Mouse (Mus musculus) gastrocnemius, adult 18-20 months (tissue): ENCODE measurements around the gene Gtpbp4. TPM values are rescaled to one million over a fixed set of nuclear protein-coding genes. Genes with fewer than 3 reads are reported as not detected.
"Not testable (repeated sequence)": the region's sequence is repeated elsewhere in the genome, so short reads cannot be mapped to it uniquely, and the experiment has no call there.

Experiments
- DNase-seq: peaks from one replicate; pipeline ENCODE4 v3.0.0; 2021; ENCODE audit warnings: low spot score
- long read RNA-seq, 2 experiments: library from polyadenylated mRNA; stranded (forward); transcript quantifications; one replicate each; pipeline ENCODE4 v2.0.0; 2021
- total RNA-seq, 2 experiments: library from RNA; stranded (reverse); gene quantifications; 2 replicates each; pipeline ENCODE4 v1.2.3; 2021

Gene Gtpbp4
- 10 to 100 TPM; 43.3 to 44.6 TPM for total RNA-seq
- long read RNA-seq, experiment 1, full-length matches to known transcripts, result 54 of 57 reads
- long read RNA-seq, experiment 1, partial matches to known transcripts, result 1 of 57 reads
- long read RNA-seq, experiment 1, other reads (novel, unspliced or antisense), result 2 of 57 reads
- long read RNA-seq, experiment 2, full-length matches to known transcripts, result 49 of 55 reads
- long read RNA-seq, experiment 2, partial matches to known transcripts, result 1 of 55 reads
- long read RNA-seq, experiment 2, other reads (novel, unspliced or antisense), result 5 of 55 reads

- DNase-seq, result peak; percentile 97
Measured at GRCm38 (mm10) chr13:8995990-8996786, at the start of gene Gtpbp4. Gene Gtpbp4, minus strand, starts transcription at chr13:8996083.

- no peak for DNase-seq
Measured at GRCm38 (mm10) chr13:9044731-9045130, 48.8 kb upstream of the Gtpbp4 start.

GRCm38 (mm10) chr13:9043289-9044049 is 47.6 kb upstream of the Gtpbp4 start:
- DNase-seq, result no peak

DNA sequence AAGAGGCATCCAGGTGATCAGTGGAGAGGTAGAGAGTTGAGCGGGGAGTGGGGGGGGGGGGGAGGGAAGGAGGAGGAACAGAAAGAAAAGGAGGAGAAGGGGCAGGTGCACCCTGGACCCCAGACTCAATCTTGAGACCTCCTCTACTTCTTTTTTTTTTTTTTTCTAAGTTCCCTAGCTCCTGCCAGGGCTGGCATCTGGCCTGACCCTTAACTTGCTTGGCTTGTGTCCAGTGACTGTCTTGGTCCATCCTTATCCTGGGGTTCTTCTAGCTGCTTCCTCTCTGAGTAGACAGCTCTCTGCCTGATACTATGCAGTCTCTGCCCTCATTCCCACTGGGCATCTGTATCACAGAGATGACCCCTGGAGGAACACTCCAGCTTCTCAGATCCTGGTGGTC is 44.7 kb upstream of the Gtpbp4 start:
- no peak for DNase-seq

DNA sequence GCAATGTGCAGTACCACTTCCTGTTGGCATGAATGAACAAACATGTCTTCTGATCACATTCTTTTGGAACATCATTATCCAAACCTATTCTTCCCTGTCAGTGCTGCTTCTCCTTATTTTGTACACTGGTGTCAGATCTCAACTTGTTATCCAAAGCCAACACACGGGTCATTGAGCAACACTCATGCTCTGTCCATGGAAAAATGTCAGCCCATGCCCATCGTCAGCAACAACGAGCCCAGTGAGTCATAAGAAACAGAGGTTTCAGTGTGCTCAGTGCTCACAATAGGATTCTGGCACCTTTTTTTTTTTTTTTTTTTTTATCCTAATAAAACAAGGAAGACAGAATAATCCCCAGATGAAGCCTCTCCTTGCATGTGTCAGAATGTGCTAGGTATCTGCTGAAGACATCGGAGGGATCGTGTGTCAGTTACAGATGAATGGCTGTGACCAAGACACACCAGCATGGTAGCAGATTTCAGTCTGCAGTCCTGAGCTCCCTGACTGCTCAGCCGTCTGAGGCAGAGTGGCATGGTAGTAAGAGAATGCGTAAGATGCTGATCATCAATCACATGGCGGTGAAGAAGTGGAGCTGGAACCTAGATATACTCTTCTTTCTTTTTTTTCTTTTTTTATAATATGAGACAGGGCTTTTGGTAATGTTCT is 36.2 kb upstream of the Gtpbp4 start:
- DNase-seq, result no peak

DNA sequence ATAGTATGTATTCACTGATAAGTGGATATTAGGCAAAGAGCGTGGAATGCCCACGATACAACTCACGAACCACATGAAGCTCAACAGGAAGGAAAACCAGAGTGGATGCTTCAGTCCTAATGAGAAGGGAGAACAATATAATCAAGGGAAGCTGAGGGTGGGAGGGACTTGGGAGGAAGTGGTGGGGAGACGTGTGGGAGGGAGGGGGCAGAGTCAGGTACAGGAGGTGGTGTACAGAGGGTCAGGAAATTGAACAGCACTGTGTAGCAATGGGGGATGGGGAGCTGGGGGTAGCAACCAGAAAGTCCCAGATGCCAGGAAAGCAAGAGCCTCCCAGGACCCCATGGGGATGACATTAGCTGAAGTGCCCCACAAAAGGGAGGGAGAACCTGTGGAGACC is 34.5 kb upstream of the Gtpbp4 start:
- no peak for DNase-seq

- no peak for DNase-seq
Measured at GRCm38 (mm10) chr13:9027251-9027650, 31.4 kb upstream of the Gtpbp4 start.

- no peak for DNase-seq
Measured at GRCm38 (mm10) chr13:9022623-9023022, 26.7 kb upstream of the Gtpbp4 start.

DNA sequence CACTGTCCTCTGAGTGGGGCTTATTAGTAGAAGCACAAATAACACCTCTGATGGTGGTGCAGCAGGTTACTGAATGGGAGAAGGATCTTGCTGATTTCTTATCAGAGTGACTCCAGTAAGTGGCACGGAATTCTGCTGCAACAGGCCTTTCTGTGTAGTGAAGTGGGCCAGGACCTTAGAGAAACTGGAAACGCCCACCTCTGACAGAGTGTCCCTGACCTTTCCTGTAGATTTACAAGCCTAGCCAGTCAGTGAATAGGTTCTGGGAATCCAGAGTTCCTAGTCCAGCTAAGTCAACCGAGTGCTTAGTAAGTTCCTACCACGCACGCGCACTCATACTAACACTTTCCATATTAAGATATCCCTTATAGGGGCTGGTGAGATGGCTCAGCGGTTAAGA is 25.7 kb upstream of the Gtpbp4 start:
- DNase-seq, result no peak

DNA sequence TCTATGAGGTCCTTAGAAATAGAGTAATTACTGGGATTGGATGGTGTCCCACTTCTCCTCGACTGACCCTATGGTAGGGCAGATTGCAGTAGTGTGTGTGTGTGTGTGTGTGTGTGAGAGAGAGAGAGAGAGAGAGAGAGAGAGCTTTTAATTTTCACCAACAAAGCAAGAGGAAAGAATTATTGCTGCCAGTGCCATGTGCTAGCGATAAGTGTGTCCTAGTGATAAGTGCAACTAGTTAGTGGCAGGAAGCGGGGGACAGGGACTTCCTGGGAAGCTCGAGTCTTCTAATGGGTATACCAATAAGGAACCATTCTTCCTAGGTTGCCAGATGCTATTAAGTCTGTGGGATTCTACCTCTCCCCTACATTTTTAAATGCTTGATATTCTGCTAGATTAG is 23.8 kb upstream of the Gtpbp4 start:
- DNase-seq, result no peak

DNA sequence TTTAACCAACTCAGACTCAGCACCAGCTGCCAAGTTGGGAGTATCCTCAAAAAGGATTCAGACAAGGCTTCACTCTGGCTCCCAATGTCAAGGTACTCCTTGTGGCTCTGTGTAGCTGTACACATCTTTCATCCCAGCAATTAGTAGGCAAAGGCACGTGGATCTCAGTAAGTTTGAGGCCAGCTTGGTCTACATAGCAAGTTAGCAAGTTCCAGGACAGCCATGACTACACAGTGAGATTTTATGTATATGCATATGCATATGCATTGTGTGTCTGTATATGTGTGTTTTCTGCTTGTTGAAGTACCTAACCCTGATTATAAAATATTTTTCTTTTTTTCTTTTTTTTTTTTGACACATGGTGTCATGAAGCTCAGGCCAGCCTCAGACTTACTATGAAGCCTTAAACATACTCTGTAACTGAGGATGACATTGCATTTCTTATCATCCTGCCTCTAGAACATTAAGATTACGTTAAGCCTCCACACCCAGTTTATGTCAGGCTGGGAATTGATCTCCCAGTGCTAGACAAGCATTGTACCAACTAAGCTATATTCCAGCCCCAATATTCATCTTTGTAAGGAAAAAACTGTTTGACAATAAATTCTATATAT is 23.2 kb upstream of the Gtpbp4 start:
- no peak for DNase-seq

DNA sequence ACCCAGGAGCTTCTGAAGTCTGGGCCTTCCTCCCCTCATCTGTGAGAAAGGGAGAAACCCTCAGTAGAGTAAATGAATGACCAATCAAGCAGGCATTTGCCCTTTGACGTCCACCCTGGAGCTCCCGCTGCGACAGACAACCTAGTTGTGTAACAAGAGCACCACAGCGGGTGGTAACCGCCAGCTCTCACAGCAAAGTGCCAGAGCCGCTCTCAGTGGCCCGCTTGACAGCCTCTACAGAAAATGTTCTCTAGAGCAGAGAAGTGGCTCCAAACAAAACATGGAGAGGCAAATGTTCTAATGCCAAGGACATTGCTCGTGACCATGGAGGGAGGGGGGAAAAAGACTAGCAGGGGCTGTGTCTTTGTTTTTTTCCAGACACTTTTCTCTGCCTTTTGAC is 21.3 kb upstream of the Gtpbp4 start:
- DNase-seq, result no peak

GRCm38 (mm10) chr13:9014431-9014830 is 18.5 kb upstream of the Gtpbp4 start:
- no peak for DNase-seq

GRCm38 (mm10) chr13:9013483-9013882 is 17.6 kb upstream of the Gtpbp4 start:
- DNase-seq, result no peak

DNA sequence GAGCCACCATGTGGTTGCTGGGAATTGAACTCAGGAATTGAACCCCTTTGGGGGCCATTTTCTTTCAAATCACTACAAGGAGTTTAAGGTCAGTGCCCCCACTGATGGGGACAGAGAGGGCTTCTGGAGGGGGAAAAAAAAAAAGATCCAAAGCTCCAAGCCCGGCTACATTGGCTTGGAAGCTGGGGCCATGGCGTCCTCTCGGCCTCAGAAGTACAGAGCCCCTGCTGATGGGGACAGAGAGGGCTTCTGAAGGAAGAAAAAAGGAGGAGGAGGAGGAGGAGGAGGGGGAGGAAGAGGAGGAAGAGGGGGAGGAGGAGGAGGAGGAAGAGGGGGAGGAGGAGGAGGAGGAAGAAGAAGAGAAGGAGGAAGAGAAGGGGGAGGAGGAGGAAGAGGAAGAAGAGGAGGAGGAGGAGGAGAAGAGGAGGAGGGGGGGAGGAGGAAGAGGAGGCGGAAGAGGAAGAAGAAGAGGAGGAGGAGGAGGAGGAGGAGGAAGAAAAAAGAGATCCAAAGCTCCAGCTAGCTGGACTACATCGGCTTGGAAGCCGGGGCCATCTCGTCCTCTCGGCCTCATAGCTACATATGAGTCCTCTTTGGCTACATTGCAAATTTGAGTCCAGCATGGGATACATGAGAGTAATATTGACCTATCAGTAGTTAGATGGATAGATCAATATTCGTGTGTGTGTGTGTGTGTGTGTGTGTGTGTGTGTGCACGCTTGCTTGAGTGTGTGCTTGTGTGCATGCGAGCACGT is 15.9 kb upstream of the Gtpbp4 start:
- DNase-seq, result peak; percentile 44

DNA sequence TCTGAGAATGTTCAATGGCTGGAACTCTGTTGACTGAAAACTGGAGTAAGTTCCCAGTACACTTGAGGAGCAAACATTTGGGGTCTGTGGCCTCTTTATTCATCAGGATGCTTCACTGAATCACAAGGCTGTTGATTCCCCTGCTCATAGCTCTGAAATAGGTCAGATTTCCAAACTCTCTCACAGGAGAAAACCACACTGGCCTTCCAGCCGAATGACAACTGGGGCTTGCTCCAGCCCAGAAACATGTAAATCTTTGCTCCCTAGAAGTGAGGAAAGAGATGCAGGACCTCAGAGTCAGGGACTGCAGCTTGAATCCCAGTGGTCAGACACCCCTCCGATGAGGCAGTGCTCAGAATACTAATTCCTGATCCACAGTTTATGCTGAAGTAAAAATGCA is 7.4 kb upstream of the Gtpbp4 start:
- DNase-seq, result no peak

GRCm38 (mm10) chr13:8999464-8999863 is 3.6 kb upstream of the Gtpbp4 start:
- DNase-seq, result no peak

GRCm38 (mm10) chr13:8997221-8997620 is 1.3 kb upstream of the Gtpbp4 start:
- DNase-seq, result not testable (repeated sequence)

DNA sequence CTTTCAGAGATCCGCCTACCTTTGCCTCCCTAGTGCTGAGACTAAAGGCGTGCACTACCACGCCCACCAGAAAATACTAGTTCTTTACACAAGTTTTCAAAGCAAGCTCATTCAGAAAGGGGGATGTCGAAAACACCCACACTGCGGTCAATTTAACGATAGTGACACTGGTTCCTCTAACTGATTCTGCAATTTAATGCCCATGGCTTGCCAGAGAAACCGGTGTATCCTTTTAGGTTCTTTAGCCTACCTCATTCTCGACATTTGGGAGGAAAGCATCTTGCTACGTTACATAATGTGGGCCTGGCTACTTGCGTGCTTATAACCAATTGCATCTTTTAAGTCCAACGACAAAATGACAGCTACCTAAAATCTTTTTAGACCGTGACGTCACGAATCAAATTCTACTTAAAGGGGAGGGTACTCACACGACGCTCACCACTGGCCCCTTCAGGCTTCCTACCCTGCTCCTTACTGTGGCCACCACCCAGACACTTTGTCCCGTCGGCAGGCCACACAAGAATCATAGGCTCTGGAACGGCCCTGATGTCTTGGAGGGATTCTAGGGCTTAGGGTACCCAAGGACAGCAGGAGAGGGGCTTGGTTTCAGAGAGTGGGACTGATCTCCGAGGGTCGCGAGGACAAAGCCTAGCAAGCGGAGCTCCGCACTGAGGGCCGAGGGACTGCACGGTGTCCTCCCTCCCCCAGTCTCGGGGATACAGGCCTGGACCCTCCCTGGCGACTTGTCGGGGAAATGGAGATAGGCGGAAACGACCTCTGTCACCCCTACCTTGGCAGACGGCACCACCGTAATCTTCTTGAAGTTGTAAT is 509 bp downstream of the Gtpbp4 start:
- no peak for DNase-seq

DNA sequence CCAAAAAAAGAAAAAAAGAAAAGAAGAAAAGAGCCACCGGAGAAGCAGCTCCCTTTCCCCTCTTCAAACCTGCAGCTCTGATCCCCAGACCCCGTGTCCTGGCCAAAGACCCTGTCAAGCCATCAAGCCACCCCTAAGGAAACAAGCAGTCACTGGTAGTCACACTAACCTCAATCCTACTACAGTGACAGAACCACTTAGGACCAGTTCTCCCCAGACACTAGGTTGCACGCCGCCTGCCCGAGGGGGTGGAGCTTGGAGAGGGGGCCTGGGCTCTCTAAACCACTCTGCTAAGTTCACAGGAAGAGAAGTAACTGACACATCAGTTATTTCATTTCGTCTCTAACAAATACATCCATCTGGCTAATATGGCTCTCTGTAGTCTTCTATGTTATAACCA is 3.7 kb downstream of the Gtpbp4 start:
- DNase-seq, result no peak
